ENCODE assay signal across 8 mouse cellular contexts in the genomic region with DNA sequence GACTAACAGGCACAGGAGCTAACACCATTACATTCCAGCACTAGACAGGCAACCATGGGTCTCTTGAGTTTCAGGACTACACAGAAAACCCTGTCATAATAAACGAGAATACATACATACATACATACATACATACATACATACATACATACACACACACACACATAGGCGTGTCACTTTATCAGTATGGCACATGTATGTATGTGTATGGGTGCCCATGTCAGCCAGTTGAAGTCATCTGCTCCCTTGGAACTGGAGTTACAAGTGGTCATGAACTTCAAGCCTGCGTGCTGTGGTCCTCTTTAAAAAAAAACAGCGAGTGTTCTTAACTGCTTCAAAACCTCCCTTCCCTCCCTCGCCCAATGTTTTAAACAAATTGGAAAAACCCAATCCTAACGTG. TPM values are rescaled to one million over a fixed set of nuclear protein-coding genes. Genes with fewer than 3 reads are reported as not detected.
DNase-seq lines count a peak whose midpoint lies in the region; ATAC-seq and TF ChIP-seq lines count a peak whose summit lies in the region.

No protein-coding gene starts in this region.

- 31% methylated on average over 6 of the region's 6 CpGs for WGBS in kidney, embryonic 15.5 days
- WGBS in hindbrain, embryonic 16.5 days: 34% methylated on average over 6 of the region's 6 CpGs
- 34% methylated on average over 6 of the region's 6 CpGs for WGBS in midbrain, embryonic 14.5 days

- H3K9ac ChIP-seq in kidney, embryonic 15.5 days: peak overlapping the region; percentile 93
- H3K9ac ChIP-seq in hindbrain, embryonic 16.5 days (ENCODE audit: low read depth, low read length): peak overlapping the region; percentile 97
- peak overlapping the region; percentile 93 for H3K9ac ChIP-seq in midbrain, embryonic 14.5 days (replicated peaks; ENCODE audit: low read length)

- H3K36me3 ChIP-seq in kidney, embryonic 15.5 days: peaks cover 69% of the 10 kb centered on the region
- peaks cover 44% of the 10 kb centered on the region for H3K36me3 ChIP-seq in hindbrain, embryonic 16.5 days (ENCODE audit: control insufficient read depth, insufficient read depth, low read length)
- H3K36me3 ChIP-seq in midbrain, embryonic 14.5 days (ENCODE audit: control insufficient read depth, insufficient read depth, low read length): peaks cover 72% of the 10 kb centered on the region

- no peak for TF ChIP-seq POLR2A in cortical plate, adult 2 months (IDR thresholded peaks at IDR 0.05; ENCODE audit: extremely low read depth, insufficient read depth, low read length)

- ATAC-seq in kidney, embryonic 15.5 days (replicated peaks; ENCODE audit: low FRiP score): no peak; the same call in 1 of the 2 replicates
- ATAC-seq in hindbrain, embryonic 16.5 days: peak; percentile 40
- ATAC-seq in midbrain, embryonic 14.5 days (ENCODE audit: low FRiP score, low TSS enrichment): 0 out of 2 replicates have a peak, but pooled peaks have one; percentile 29

- no peak for DNase-seq in kidney, adult 18-20 months
- no peak for DNase-seq in midbrain, embryonic 14.5 days
- DNase-seq in layer of hippocampus, postnatal 36 days: no peak
- DNase-seq in right cerebral cortex, postnatal 25 days: no peak
- DNase-seq in retina, postnatal 1 day: no peak

- H3K4me3 ChIP-seq in kidney, embryonic 15.5 days (replicated peaks): peak overlapping the region; percentile 92
- H3K4me3 ChIP-seq in cortical plate, adult 2 months (ENCODE audit: insufficient read depth, low read length): peak overlapping the region; percentile 34
- H3K4me3 ChIP-seq in hindbrain, embryonic 16.5 days (ENCODE audit: low read length): peak overlapping the region; percentile 91
- H3K4me3 ChIP-seq in midbrain, embryonic 14.5 days (replicated peaks; ENCODE audit: low read depth, low read length): peak overlapping the region; percentile 63

- peak overlapping the region; percentile 93 for H3K27ac ChIP-seq in kidney, embryonic 15.5 days
- H3K27ac ChIP-seq in cortical plate, adult 2 months (ENCODE audit: insufficient read depth, low read length): no peak overlapping the region
- peak overlapping the region; percentile 98 for H3K27ac ChIP-seq in hindbrain, embryonic 16.5 days (ENCODE audit: low read depth, low read length)
- H3K27ac ChIP-seq in midbrain, embryonic 14.5 days (replicated peaks; ENCODE audit: low read depth, low read length): peak overlapping the region; percentile 96

- no peaks in the 10 kb centered on the region for H3K27me3 ChIP-seq in kidney, embryonic 15.5 days
- no peaks in the 10 kb centered on the region for H3K27me3 ChIP-seq in hindbrain, embryonic 16.5 days (replicated peaks; ENCODE audit: control insufficient read depth, insufficient read depth, low read length)
- no peaks in the 10 kb centered on the region for H3K27me3 ChIP-seq in midbrain, embryonic 14.5 days (ENCODE audit: control insufficient read depth, insufficient read depth, low read length)

- no peaks in the 10 kb centered on the region for H3K9me3 ChIP-seq in kidney, embryonic 15.5 days (replicated peaks)
- no peaks in the 10 kb centered on the region for H3K9me3 ChIP-seq in hindbrain, embryonic 16.5 days (ENCODE audit: control insufficient read depth, low read length)
- H3K9me3 ChIP-seq in midbrain, embryonic 14.5 days (ENCODE audit: control insufficient read depth, low read length): no peaks in the 10 kb centered on the region

- H3K4me1 ChIP-seq in kidney, embryonic 15.5 days: peaks cover 13% of the 10 kb centered on the region; the same call in 1 of the 2 replicates
- peaks cover 1% of the 10 kb centered on the region; the same call in 1 of the 2 replicates for H3K4me1 ChIP-seq in cortical plate, adult 2 months (ENCODE audit: control insufficient read depth, insufficient read depth, low read length)
- H3K4me1 ChIP-seq in hindbrain, embryonic 16.5 days (ENCODE audit: control insufficient read depth, insufficient read depth, low read depth, low read length): peaks cover 8% of the 10 kb centered on the region
- H3K4me1 ChIP-seq in midbrain, embryonic 14.5 days (ENCODE audit: control insufficient read depth, insufficient read depth, low read length): peaks cover 3% of the 10 kb centered on the region; the same call in 1 of the 2 replicates

- peak overlapping the region; percentile 89 for H3K4me2 ChIP-seq in kidney, embryonic 15.5 days
- peak overlapping the region; percentile 86 for H3K4me2 ChIP-seq in hindbrain, embryonic 16.5 days (ENCODE audit: low read length)
- peak overlapping the region; percentile 66 for H3K4me2 ChIP-seq in midbrain, embryonic 14.5 days (ENCODE audit: low read length)

- TF ChIP-seq CTCF in cortical plate, adult 2 months (IDR thresholded peaks at IDR 0.05; ENCODE audit: extremely low read depth, insufficient read depth, low read length): no peak

RNA-seq across cellular contexts. Expression of gene Exosc10, which starts 0.5 kb away (rescaled TPM):
- 89.3 and 98.3 TPM in 2 replicates for polyA plus RNA-seq in kidney, embryonic 15.5 days (2015; fragmentation: Nextera tagmentation; extraction: Ambion mirVana)
- 38.4 and 38.5 TPM in 2 replicates for polyA plus RNA-seq in cortical plate, adult 2 months (2012; rRNA removed)
- 84.8 and 92.4 TPM in 2 replicates for polyA plus RNA-seq in hindbrain, embryonic 16.5 days (2015; fragmentation: Nextera tagmentation; extraction: Ambion mirVana)
- 76.5 and 93.2 TPM in 2 replicates for polyA plus RNA-seq in midbrain, embryonic 14.5 days (2014; fragmentation: Nextera tagmentation; extraction: Ambion mirVana)
- 10 to 100 TPM; 50.5 to 52.7 TPM for total RNA-seq in layer of hippocampus, postnatal 36 days (2021)

RNA-seq across cellular contexts. Expression of gene Srm, which starts 33.5 kb away (rescaled TPM):
- 192 and 209 TPM in 2 replicates for polyA plus RNA-seq in kidney, embryonic 15.5 days (2015; fragmentation: Nextera tagmentation; extraction: Ambion mirVana)
- polyA plus RNA-seq in cortical plate, adult 2 months (2012; rRNA removed): 77.7 and 84.4 TPM in 2 replicates
- polyA plus RNA-seq in hindbrain, embryonic 16.5 days (2015; fragmentation: Nextera tagmentation; extraction: Ambion mirVana): 179 and 186 TPM in 2 replicates
- 146 and 171 TPM in 2 replicates for polyA plus RNA-seq in midbrain, embryonic 14.5 days (2014; fragmentation: Nextera tagmentation; extraction: Ambion mirVana)
- total RNA-seq in layer of hippocampus, postnatal 36 days (2021): 10 to 100 TPM; 68.4 to 70.0 TPM

RNA-seq across cellular contexts. Expression of gene Masp2, which starts 44.6 kb away (rescaled TPM):
- polyA plus RNA-seq in kidney, embryonic 15.5 days (2015; fragmentation: Nextera tagmentation; extraction: Ambion mirVana): 0.44 and 0.69 TPM in 2 replicates
- polyA plus RNA-seq in cortical plate, adult 2 months (2012; rRNA removed): 2.4 and 2.7 TPM in 2 replicates
- 0.72 and 0.95 TPM in 2 replicates for polyA plus RNA-seq in hindbrain, embryonic 16.5 days (2015; fragmentation: Nextera tagmentation; extraction: Ambion mirVana)
- polyA plus RNA-seq in midbrain, embryonic 14.5 days (2014; fragmentation: Nextera tagmentation; extraction: Ambion mirVana): 0.51 and 1.00 TPM in 2 replicates
- 1 to 10 TPM; 3.2 to 4.1 TPM for total RNA-seq in layer of hippocampus, postnatal 36 days (2021)

RNA-seq across cellular contexts. Expression of gene Angptl7, which starts 57.5 kb away (rescaled TPM):
- polyA plus RNA-seq in kidney, embryonic 15.5 days (2015; fragmentation: Nextera tagmentation; extraction: Ambion mirVana): 1.4 and 3.8 TPM in 2 replicates
- polyA plus RNA-seq in cortical plate, adult 2 months (2012; rRNA removed): 0.23 TPM in 2 replicates
- polyA plus RNA-seq in hindbrain, embryonic 16.5 days (2015; fragmentation: Nextera tagmentation; extraction: Ambion mirVana): 0.23 and 0.24 TPM in 2 replicates
- polyA plus RNA-seq in midbrain, embryonic 14.5 days (2014; fragmentation: Nextera tagmentation; extraction: Ambion mirVana): 0.26 and 0.41 TPM in 2 replicates
- total RNA-seq in layer of hippocampus, postnatal 36 days (2021): under 1 TPM in 1 of 2 experiments, not detected in 1; 0.28 TPM

Comparison
In these comparisons a context has a peak if more than half of its experiments do, and no peak if none do; other contexts are left out.
1. H3K4me3 ChIP-seq: peak in every context shown above with its lines; median percentile 92 in kidney, embryonic 15.5 days; 91 in hindbrain, embryonic 16.5 days; 63 in midbrain, embryonic 14.5 days; 34 in cortical plate, adult 2 months.